Mouse (Mus musculus) c-Kit-positive CD71-negative TER-119-negative erythroid progenitor cells, embryonic 14.5 days (primary cell): ENCODE measurements around the gene Mterf4.

Experiments used
- DNase-seq: peaks from one replicate; pipeline ENCODE4 v3.0.0-alpha.2; 2013; ENCODE audit warnings: low read depth

Mterf4 gene

DNA sequence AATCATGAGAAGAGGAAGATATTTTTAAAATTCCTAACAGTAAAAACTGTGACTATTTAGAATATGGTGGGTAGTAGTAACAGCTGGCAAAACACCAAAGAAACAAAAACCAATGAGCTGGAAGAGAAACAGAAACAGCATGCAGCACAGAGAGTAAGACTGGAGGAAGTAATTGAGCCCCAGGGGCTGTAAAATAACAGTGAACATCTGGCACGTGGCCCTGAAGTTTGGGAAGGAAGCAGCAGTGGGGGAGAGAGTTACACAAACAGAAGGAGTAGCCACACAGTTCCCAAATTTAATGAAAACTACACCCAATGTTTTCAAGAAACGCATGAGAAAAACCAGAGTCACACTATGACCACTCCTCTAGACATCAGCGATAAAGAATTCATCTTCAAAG lies 38.5 kb downstream of the Mterf4 start:
- DNase-seq = no peak

DNA sequence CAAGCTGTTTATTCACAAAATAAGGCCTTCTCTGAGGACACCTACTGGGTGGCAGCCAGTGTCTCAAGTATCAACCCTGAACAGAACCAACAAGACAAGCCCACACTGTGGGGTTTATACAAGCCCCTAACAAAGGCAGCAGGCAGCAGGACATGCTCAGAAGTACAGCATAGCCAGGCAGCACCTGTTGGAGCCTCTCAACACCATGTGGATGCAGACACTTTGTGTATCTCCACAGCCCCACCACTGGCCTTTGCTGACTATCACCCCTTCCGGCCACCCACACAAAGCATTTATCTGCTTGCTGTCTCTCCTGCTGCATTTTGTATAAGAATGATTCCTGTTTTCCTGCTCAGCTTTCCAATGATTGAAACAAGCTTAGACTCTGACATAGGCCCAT lies 48.2 kb downstream of the Mterf4 start:
- no peak for DNase-seq

DNA sequence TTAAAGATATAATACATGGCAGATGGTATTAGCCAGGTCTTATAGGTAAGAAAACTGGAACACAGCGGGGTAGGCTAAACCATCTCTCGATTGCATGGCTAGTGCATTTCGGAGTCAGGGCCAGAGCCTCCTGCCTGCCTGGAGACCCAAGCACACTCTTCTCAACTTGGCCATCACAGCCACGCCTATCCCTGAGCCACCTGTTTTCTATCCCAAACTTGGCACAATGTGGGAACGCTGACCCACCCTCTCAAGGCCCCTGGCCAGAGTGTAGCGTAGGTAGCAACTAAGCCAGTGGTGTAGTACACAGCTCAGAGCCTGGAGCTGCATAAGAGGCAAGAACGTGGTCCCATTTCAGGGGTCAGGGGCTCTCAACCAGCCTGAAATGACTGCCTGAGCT lies 50.0 kb downstream of the Mterf4 start:
- no peak for DNase-seq

DNA sequence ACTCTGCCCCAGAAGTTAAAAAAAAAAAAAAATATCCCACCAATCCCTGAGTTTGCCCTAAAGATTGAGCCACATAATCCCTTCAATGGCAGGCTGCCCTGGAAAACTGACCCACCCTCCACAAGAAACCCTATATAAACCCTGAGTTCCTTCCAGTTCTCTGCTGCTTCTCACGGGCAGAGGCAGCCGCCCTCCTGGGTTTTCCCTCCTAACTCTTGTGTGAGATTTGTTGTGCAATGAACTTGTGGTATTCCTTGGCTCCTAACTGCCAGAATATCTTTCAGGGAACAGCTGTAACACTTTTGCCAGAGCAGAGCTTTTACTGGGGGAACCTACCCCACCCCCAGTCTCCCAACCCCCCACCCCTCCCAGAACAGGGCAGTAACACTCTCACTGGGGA lies 53.1 kb downstream of the Mterf4 start:
- no peak for DNase-seq
